Mouse (Mus musculus): ENCODE data around the gene Wsb2. TPM values are rescaled to one million over a fixed set of nuclear protein-coding genes. Genes with fewer than 3 reads are reported as not detected.
"Not testable (repeated sequence)": the region's sequence is repeated elsewhere in the genome, so short reads cannot be mapped to it uniquely, and the experiment has no call there.

The Wsb2 gene
- polyA plus RNA-seq, 1 experiment from 2014 or later = 159 TPM

GRCm38 (mm10) chr5:117398007-117398550 is 41.0 kb downstream of the Wsb2 start:
- no peak for ATAC-seq
- H3K9ac ChIP-seq (replicated peaks) = no peak overlapping the region
- no peaks in the 10 kb centered on the region for H3K9me3 ChIP-seq
- no peak overlapping the region for H3K4me2 ChIP-seq (replicated peaks)
- H3K4me1 ChIP-seq (replicated peaks) = no peaks in the 10 kb centered on the region
- WGBS = 24% methylated on average over 4 of the region's 5 CpGs
- H3K4me3 ChIP-seq (replicated peaks) = no peak overlapping the region
- H3K27me3 ChIP-seq = no peaks in the 10 kb centered on the region
- H3K36me3 ChIP-seq = no peaks in the 10 kb centered on the region
- no peak overlapping the region for H3K27ac ChIP-seq

- H3K27ac ChIP-seq = no peak overlapping the region
- H3K9ac ChIP-seq (replicated peaks) = no peak overlapping the region
- no peaks in the 10 kb centered on the region for H3K27me3 ChIP-seq
- H3K9me3 ChIP-seq = no peaks in the 10 kb centered on the region
- no peaks in the 10 kb centered on the region for H3K36me3 ChIP-seq
- H3K4me3 ChIP-seq (replicated peaks) = no peak overlapping the region
- ATAC-seq = no peak
- 84% methylated on average over 9 of the region's 9 CpGs for WGBS
- no peaks in the 10 kb centered on the region for H3K4me1 ChIP-seq (replicated peaks)
- H3K4me2 ChIP-seq (replicated peaks) = no peak overlapping the region
Measured at GRCm38 (mm10) chr5:117399281-117399680, 42.2 kb downstream of the Wsb2 start.

- no peak for ATAC-seq
- 85% methylated on average over 8 of the region's 8 CpGs for WGBS
- Histone ChIP-seq H3K4me3 (replicated peaks) (no peak overlapping the region), H3K9me3 (no peaks in the 10 kb centered on the region), H3K27me3 (no peaks in the 10 kb centered on the region), H3K36me3 (no peaks in the 10 kb centered on the region), H3K4me1 (replicated peaks) (no peaks in the 10 kb centered on the region), H3K27ac (no peak overlapping the region), H3K9ac (replicated peaks) (no peak overlapping the region), H3K4me2 (replicated peaks) (no peak overlapping the region)
Measured at GRCm38 (mm10) chr5:117403609-117404008, 46.5 kb downstream of the Wsb2 start.

- 94% methylated on average over 2 of the region's 2 CpGs for WGBS
- H3K4me3 ChIP-seq (replicated peaks) = not testable (repeated sequence)
Measured at GRCm38 (mm10) chr5:117404671-117405070, 47.6 kb downstream of the Wsb2 start.

GRCm38 (mm10) chr5:117408216-117408615 is 51.1 kb downstream of the Wsb2 start:
- H3K4me3 ChIP-seq (replicated peaks) = no peak overlapping the region
- no peak overlapping the region for H3K9ac ChIP-seq (replicated peaks)
- 0 out of 2 replicates have a peak, but pooled peaks cover 5% of the 10 kb centered on the region for H3K4me1 ChIP-seq (replicated peaks)
- no peaks in the 10 kb centered on the region; the same call in 1 of the 2 replicates for H3K27me3 ChIP-seq
- H3K9me3 ChIP-seq = no peaks in the 10 kb centered on the region
- no peak for ATAC-seq
- no peak overlapping the region for H3K4me2 ChIP-seq (replicated peaks)
- 74% methylated on average over 4 of the region's 4 CpGs for WGBS
- no peak overlapping the region for H3K27ac ChIP-seq
- H3K36me3 ChIP-seq = no peaks in the 10 kb centered on the region

More at GRCm38 (mm10) chr5:117404671-117405070, 47.6 kb downstream of the Wsb2 start:
- H3K9me3 ChIP-seq; H3K4me1 ChIP-seq (replicated peaks); H3K27me3 ChIP-seq; H3K36me3 ChIP-seq; H3K27ac ChIP-seq; H3K4me2 ChIP-seq (replicated peaks); H3K9ac ChIP-seq (replicated peaks); ATAC-seq: not testable (repeated sequence)

- WGBS = 77% methylated on average over 6 of the region's 6 CpGs
- no peaks in the 10 kb centered on the region for H3K9me3 ChIP-seq
- H3K36me3 ChIP-seq = no peaks in the 10 kb centered on the region
- H3K27me3 ChIP-seq = no peaks in the 10 kb centered on the region; the same call in 1 of the 2 replicates
- 0 out of 2 replicates have a peak, but pooled peaks cover 7% of the 10 kb centered on the region for H3K4me1 ChIP-seq (replicated peaks)
- no peak overlapping the region for H3K4me3 ChIP-seq (replicated peaks)
- H3K4me2 ChIP-seq (replicated peaks) = no peak overlapping the region
- no peak overlapping the region for H3K9ac ChIP-seq (replicated peaks)
- H3K27ac ChIP-seq = no peak overlapping the region
- no peak for ATAC-seq
Measured at GRCm38 (mm10) chr5:117409369-117409768, 52.3 kb downstream of the Wsb2 start.

GRCm38 (mm10) chr5:117413507-117414501 is 56.7 kb downstream of the Wsb2 start, which contains the start of gene Ksr2:
TSS of gene Ksr2 (plus strand) at chr5:117414000.
- peak within 1 kb of the TSS; percentile 71 for H3K4me3 ChIP-seq (replicated peaks)
- peak; percentile 95 for ATAC-seq
- H3K9ac ChIP-seq (replicated peaks) = peak within 1 kb of the TSS; percentile 84
- H3K27ac ChIP-seq = peak within 1 kb of the TSS; percentile 99
- H3K4me2 ChIP-seq (replicated peaks) = peak within 1 kb of the TSS; percentile 71
- H3K36me3 ChIP-seq = no peaks in the 10 kb centered on the region
- no peaks in the 10 kb centered on the region for H3K9me3 ChIP-seq
- H3K27me3 ChIP-seq = no peaks in the 10 kb centered on the region; the same call in none of the 2 replicates
- H3K4me1 ChIP-seq (replicated peaks) = peaks cover 26% of the 10 kb centered on the region
- under 1% methylated on average over 88 of the region's 89 CpGs for WGBS

- WGBS = under 1% methylated on average over 10 of the region's 10 CpGs
- Histone ChIP-seq H3K27me3 (no peaks in the 10 kb centered on the region; the same call in 1 of the 2 replicates), H3K4me2 (replicated peaks) (peak overlapping the region; percentile 71), H3K9me3 (no peaks in the 10 kb centered on the region), H3K36me3 (no peaks in the 10 kb centered on the region), H3K4me3 (replicated peaks) (peak overlapping the region; percentile 71), H3K4me1 (replicated peaks) (peaks cover 26% of the 10 kb centered on the region), H3K27ac (peak overlapping the region; percentile 99), H3K9ac (replicated peaks) (peak overlapping the region; percentile 84)
- peak; percentile 19; the same call in 1 of the 2 replicates for ATAC-seq
Measured at GRCm38 (mm10) chr5:117414611-117415010, 57.5 kb downstream of the Wsb2 start.

- H3K4me1 ChIP-seq (replicated peaks) = peaks cover 26% of the 10 kb centered on the region
- H3K4me2 ChIP-seq (replicated peaks) = peak overlapping the region; percentile 71
- H3K27me3 ChIP-seq = no peaks in the 10 kb centered on the region; the same call in 1 of the 2 replicates
- H3K27ac ChIP-seq = peak overlapping the region; percentile 99
- no peaks in the 10 kb centered on the region for H3K36me3 ChIP-seq
- H3K4me3 ChIP-seq (replicated peaks) = peak overlapping the region; percentile 71
- H3K9me3 ChIP-seq = no peaks in the 10 kb centered on the region
- 22% methylated on average over 19 of the region's 19 CpGs for WGBS
- ATAC-seq = 0 out of 2 replicates have a peak, but pooled peaks have one; percentile 1
- H3K9ac ChIP-seq (replicated peaks) = peak overlapping the region; percentile 84
Measured at GRCm38 (mm10) chr5:117415011-117415912, 58.2 kb downstream of the Wsb2 start.

- no peak overlapping the region for H3K27ac ChIP-seq
- H3K4me1 ChIP-seq (replicated peaks) = peaks cover 26% of the 10 kb centered on the region
- H3K4me3 ChIP-seq (replicated peaks) = no peak overlapping the region
- H3K9ac ChIP-seq (replicated peaks) = no peak overlapping the region
- no peak overlapping the region for H3K4me2 ChIP-seq (replicated peaks)
- no peaks in the 10 kb centered on the region for H3K36me3 ChIP-seq
- no peaks in the 10 kb centered on the region; the same call in 1 of the 2 replicates for H3K27me3 ChIP-seq
- H3K9me3 ChIP-seq = no peaks in the 10 kb centered on the region
- WGBS = 86% methylated on average over 2 of the region's 2 CpGs
- ATAC-seq = no peak
Measured at GRCm38 (mm10) chr5:117417442-117417841, 60.3 kb downstream of the Wsb2 start.

Data from midbrain, embryonic 13.5 days (tissue).